Mouse (Mus musculus): Measurements from ENCODE around the gene Kpna3. TPM values are rescaled to one million over a fixed set of nuclear protein-coding genes. Genes with fewer than 3 reads are reported as not detected.
"Not testable (repeated sequence)": the region's sequence is repeated elsewhere in the genome, so short reads cannot be mapped to it uniquely, and the experiment has no call there.

The Kpna3 gene
- polyA plus RNA-seq, 1 experiment from 2014 or later, result 91.6 TPM

DNA sequence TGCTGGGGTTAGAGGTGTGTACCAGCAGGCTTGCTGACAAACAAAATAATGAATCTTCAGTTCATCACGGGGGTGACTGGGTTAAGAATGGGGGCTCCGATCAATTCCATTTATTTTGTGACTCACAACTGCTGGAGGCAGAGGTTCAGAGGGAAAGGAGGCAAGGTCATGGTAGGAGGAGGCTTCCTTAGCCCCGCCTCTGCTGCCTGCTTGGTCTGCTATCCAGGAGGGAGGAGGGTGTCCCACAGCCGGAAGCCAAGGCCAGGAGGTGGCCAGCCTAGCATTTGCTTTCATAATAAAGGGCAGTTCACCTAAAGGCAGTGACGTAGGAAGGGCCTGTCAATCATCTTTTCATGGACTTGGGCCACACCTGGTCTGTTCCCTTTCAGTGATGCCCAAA lies 95.1 kb downstream of the Kpna3 start:
- no peaks in the 10 kb centered on the region for H3K9me3 ChIP-seq (replicated peaks; ENCODE audit: control insufficient read depth, low read length)
- no peak overlapping the region for H3K9ac ChIP-seq (ENCODE audit: low read length)
- H3K4me2 ChIP-seq (ENCODE audit: low read length), result no peak overlapping the region
- DNase-seq (ENCODE audit: low spot score) (no peak), ATAC-seq (no peak)
- no peaks in the 10 kb centered on the region for H3K4me1 ChIP-seq (ENCODE audit: control insufficient read depth, insufficient read depth, low read length)
- no peaks in the 10 kb centered on the region for H3K36me3 ChIP-seq (ENCODE audit: control insufficient read depth, insufficient read depth, low read length)
- no peak overlapping the region for H3K27ac ChIP-seq (ENCODE audit: low read depth, low read length)
- H3K4me3 ChIP-seq (ENCODE audit: low read depth, low read length), result no peak overlapping the region
- WGBS, result 80% methylated on average over 5 of the region's 5 CpGs
- H3K27me3 ChIP-seq (replicated peaks; ENCODE audit: control insufficient read depth, insufficient read depth, low read length), result no peaks in the 10 kb centered on the region

DNA sequence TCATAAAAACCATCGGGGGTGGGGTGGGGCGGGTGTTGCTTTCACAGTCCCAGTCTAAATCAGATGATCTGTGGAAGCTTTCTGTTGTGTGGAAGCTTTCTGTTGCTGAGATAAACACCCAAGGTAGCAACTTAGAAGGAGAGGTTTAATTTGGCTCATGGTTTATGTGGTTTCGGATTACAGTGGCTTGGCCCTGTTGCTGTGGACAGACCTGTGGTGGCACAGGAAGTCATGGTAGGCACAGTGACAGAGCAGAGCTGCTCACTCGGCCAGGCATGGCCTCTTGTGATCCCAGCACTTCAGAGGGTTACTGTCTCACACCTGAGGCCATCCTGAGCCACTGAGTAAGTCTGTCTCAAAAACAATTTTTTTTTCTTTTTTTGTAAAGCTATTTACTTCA lies 100.3 kb downstream of the Kpna3 start:
- no peak overlapping the region for H3K9ac ChIP-seq (ENCODE audit: low read length)
- H3K27ac ChIP-seq (ENCODE audit: low read depth, low read length), result no peak overlapping the region
- H3K4me2 ChIP-seq (ENCODE audit: low read length), result no peak overlapping the region
- H3K4me1 ChIP-seq (ENCODE audit: control insufficient read depth, insufficient read depth, low read length), result no peaks in the 10 kb centered on the region
- H3K9me3 ChIP-seq (replicated peaks; ENCODE audit: control insufficient read depth, low read length), result no peaks in the 10 kb centered on the region
- no peaks in the 10 kb centered on the region for H3K36me3 ChIP-seq (ENCODE audit: control insufficient read depth, insufficient read depth, low read length)
- ATAC-seq (no peak), DNase-seq (ENCODE audit: low spot score) (no peak)
- no peak overlapping the region for H3K4me3 ChIP-seq (ENCODE audit: low read depth, low read length)
- no peaks in the 10 kb centered on the region for H3K27me3 ChIP-seq (replicated peaks; ENCODE audit: control insufficient read depth, insufficient read depth, low read length)
- 85% methylated on average over 4 of the region's 4 CpGs for WGBS

DNA sequence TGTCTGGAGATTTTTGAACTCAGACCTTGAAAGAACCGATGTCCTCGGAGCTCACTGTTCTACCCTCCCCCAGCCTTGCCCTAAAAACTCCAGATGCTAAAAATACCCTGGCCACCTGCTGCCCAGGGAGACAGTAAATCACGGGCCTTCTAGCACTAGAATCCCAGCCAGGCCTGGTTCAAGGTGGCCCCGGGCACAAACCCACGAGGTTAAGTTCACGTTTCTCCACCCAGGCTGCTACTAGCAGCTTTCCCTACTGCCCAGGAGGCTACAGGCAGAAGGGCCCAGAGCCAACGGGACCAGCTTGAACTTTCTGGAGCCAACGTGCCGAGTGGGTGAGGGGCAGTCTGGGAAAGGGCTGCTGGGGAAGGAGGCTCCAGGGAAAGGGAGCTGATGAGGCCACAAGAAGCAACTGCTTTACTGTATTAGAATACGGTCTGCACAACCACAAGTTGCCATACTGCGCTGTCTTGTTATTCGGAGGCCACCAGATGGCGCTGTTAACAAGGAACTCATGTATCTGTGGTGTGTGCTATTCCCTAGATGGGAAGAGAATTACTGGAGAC lies 108.6 kb downstream of the Kpna3 start:
- peak overlapping the region; percentile 85 for H3K27ac ChIP-seq (ENCODE audit: low read depth, low read length)
- WGBS, result 8% methylated on average over 13 of the region's 13 CpGs
- DNase-seq (ENCODE audit: low spot score) (peak; percentile 95), ATAC-seq (peak; percentile 78)
- peaks cover 12% of the 10 kb centered on the region for H3K4me1 ChIP-seq (ENCODE audit: control insufficient read depth, insufficient read depth, low read length)
- H3K4me3 ChIP-seq (ENCODE audit: low read depth, low read length), result no peak overlapping the region
- no peaks in the 10 kb centered on the region for H3K27me3 ChIP-seq (replicated peaks; ENCODE audit: control insufficient read depth, insufficient read depth, low read length)
- peak overlapping the region; percentile 29 for H3K4me2 ChIP-seq (ENCODE audit: low read length)
- no peak overlapping the region for H3K9ac ChIP-seq (ENCODE audit: low read length)
- H3K9me3 ChIP-seq (replicated peaks; ENCODE audit: control insufficient read depth, low read length), result no peaks in the 10 kb centered on the region
- no peaks in the 10 kb centered on the region for H3K36me3 ChIP-seq (ENCODE audit: control insufficient read depth, insufficient read depth, low read length)

DNA sequence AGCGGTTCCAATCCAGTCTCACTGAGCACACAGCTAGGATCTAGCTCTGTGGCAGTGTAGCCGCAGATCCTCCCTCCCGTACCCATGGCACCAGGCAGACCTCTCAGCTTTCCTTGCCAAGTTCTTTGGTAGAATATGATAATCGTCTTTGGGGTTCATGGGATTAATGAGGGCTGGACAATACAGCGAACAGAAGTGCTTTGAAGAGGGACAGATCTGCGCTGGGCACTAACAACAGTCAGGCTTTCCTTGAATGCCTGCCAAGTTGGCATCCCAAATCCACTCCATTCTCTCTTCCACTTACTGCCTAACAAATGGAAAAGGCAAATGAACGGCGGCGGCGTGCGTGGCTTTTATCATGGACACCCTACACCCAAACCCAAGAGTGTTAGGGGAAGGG lies 109.1 kb downstream of the Kpna3 start:
- no peaks in the 10 kb centered on the region for H3K36me3 ChIP-seq (ENCODE audit: control insufficient read depth, insufficient read depth, low read length)
- WGBS, result 10% methylated on average over 11 of the region's 11 CpGs
- H3K9ac ChIP-seq (ENCODE audit: low read length), result no peak overlapping the region
- peak overlapping the region; percentile 29 for H3K4me2 ChIP-seq (ENCODE audit: low read length)
- peak overlapping the region; percentile 85 for H3K27ac ChIP-seq (ENCODE audit: low read depth, low read length)
- peak; percentile 91 for DNase-seq (ENCODE audit: low spot score)
- H3K4me3 ChIP-seq (ENCODE audit: low read depth, low read length), result no peak overlapping the region
- H3K4me1 ChIP-seq (ENCODE audit: control insufficient read depth, insufficient read depth, low read length), result peaks cover 12% of the 10 kb centered on the region
- H3K9me3 ChIP-seq (replicated peaks; ENCODE audit: control insufficient read depth, low read length), result no peaks in the 10 kb centered on the region
- peak; percentile 71 for ATAC-seq
- no peaks in the 10 kb centered on the region for H3K27me3 ChIP-seq (replicated peaks; ENCODE audit: control insufficient read depth, insufficient read depth, low read length)

DNA sequence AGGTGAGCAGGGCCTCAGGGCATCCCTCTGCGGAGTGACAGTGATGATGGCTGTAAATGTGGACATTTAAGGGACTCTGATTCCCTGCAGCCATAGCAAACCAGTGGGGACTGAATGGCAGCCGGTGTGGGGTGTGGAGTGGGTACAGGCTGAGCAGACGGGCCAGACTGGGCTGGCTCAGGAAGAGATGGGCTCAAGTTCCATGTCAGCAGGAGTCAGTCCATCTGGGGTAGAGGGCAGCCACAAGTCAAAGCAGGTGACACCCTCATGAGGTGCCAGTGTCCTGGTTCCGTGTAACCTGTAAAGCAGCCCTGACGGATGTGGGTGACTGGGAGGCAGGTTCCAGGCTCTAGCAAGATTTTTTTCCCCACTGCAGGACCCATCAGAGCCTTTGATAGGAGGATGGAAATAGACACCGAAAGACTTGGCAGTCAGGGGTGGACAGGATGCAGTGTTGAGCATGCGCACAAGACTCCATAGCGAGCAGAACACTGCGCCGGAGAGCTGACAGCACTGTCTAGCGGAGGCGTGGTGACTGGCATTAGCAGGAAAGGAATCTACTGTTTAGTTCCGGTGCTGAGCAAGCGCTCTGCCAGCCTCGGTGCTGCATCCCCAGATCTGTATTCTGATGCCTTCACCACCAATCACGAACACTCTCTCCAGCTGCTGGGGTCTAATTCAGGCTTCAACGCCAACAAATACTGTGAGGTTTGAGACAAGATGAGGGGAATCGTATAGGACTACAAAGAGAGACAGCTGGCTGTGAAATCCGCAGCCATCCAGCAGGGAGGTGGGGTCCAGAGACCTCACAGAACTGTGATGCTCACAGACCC lies 111.8 kb downstream of the Kpna3 start:
- H3K9ac ChIP-seq (ENCODE audit: low read length), result peak overlapping the region; percentile 38

DNA sequence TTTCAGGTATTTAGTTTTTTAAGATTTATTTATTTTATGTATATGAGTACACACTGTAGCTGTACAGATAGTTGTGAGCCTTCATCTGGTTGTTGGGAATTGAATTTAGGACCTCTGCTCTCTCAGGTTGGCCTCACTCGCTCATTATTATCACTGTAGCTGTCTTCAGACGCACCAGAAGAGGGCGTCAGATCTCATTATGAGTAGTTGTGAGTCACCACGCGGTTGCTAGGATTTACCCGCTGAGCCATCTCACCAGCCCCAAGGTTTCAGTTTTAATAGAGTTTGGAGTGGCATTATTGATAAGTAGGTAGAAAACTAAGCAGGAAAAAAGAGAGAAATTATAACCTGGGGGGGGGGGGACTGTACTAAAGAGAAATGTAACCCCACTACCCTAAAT lies 112.7 kb downstream of the Kpna3 start:
- H3K36me3 ChIP-seq (ENCODE audit: control insufficient read depth, insufficient read depth, low read length); ATAC-seq; H3K27me3 ChIP-seq (replicated peaks; ENCODE audit: control insufficient read depth, insufficient read depth, low read length); DNase-seq (ENCODE audit: low spot score); H3K4me2 ChIP-seq (ENCODE audit: low read length); H3K4me3 ChIP-seq (ENCODE audit: low read depth, low read length); H3K9me3 ChIP-seq (replicated peaks; ENCODE audit: control insufficient read depth, low read length); H3K9ac ChIP-seq (ENCODE audit: low read length); H3K27ac ChIP-seq (ENCODE audit: low read depth, low read length): not testable (repeated sequence)
- whole genome bisulfite sequencing, result 19% methylated on average over 6 of the region's 6 CpGs
- peaks cover 12% of the 10 kb centered on the region for H3K4me1 ChIP-seq (ENCODE audit: control insufficient read depth, insufficient read depth, low read length)

More for the DNA sequence above, 111.8 kb downstream of the Kpna3 start:
- 31% methylated on average over 19 of the region's 19 CpGs for WGBS
- no peaks in the 10 kb centered on the region for H3K27me3 ChIP-seq (replicated peaks; ENCODE audit: control insufficient read depth, insufficient read depth, low read length)
- peak overlapping the region; percentile 16 for H3K4me3 ChIP-seq (ENCODE audit: low read depth, low read length)
- ATAC-seq, result peak; percentile 74
- H3K4me2 ChIP-seq (ENCODE audit: low read length), result peak overlapping the region; percentile 47
- H3K36me3 ChIP-seq (ENCODE audit: control insufficient read depth, insufficient read depth, low read length), result no peaks in the 10 kb centered on the region
- H3K9me3 ChIP-seq (replicated peaks; ENCODE audit: control insufficient read depth, low read length), result 0 out of 2 replicates have a peak, but pooled peaks cover under 1% of the 10 kb centered on the region
- DNase-seq (ENCODE audit: low spot score), result peak; percentile 93
- peak overlapping the region; percentile 83 for H3K27ac ChIP-seq (ENCODE audit: low read depth, low read length)
- peaks cover 12% of the 10 kb centered on the region for H3K4me1 ChIP-seq (ENCODE audit: control insufficient read depth, insufficient read depth, low read length)

DNA sequence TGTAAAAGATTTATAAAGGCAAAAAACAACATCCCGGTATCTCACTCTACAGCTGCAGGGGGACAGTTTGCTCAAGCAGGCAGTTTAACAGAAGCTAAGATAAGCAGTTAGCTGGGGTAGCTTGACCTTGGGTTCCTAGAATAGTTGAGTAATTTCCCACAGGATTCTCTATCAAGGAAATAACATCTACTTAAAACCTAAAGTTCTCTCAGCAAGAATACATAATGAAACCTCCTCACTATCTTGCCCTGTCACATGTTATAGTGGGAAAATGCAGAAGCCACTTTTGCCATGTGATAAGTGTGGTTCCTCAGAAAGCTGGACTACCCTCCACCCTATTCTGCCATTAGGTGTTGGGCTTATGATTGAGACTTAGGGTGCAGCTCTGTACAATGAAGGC lies 116.9 kb downstream of the Kpna3 start:
- H3K27ac ChIP-seq (ENCODE audit: low read depth, low read length), result no peak overlapping the region
- no peaks in the 10 kb centered on the region for H3K27me3 ChIP-seq (replicated peaks; ENCODE audit: control insufficient read depth, insufficient read depth, low read length)
- 90% methylated on average over 1 of the region's 1 CpGs for WGBS
- no peak overlapping the region for H3K4me2 ChIP-seq (ENCODE audit: low read length)
- H3K36me3 ChIP-seq (ENCODE audit: control insufficient read depth, insufficient read depth, low read length), result no peaks in the 10 kb centered on the region
- DNase-seq (ENCODE audit: low spot score) (no peak), ATAC-seq (no peak)
- no peak overlapping the region for H3K9ac ChIP-seq (ENCODE audit: low read length)
- 0 out of 2 replicates have a peak, but pooled peaks cover 2% of the 10 kb centered on the region for H3K9me3 ChIP-seq (replicated peaks; ENCODE audit: control insufficient read depth, low read length)
- no peaks in the 10 kb centered on the region for H3K4me1 ChIP-seq (ENCODE audit: control insufficient read depth, insufficient read depth, low read length)
- H3K4me3 ChIP-seq (ENCODE audit: low read depth, low read length), result no peak overlapping the region

DNA sequence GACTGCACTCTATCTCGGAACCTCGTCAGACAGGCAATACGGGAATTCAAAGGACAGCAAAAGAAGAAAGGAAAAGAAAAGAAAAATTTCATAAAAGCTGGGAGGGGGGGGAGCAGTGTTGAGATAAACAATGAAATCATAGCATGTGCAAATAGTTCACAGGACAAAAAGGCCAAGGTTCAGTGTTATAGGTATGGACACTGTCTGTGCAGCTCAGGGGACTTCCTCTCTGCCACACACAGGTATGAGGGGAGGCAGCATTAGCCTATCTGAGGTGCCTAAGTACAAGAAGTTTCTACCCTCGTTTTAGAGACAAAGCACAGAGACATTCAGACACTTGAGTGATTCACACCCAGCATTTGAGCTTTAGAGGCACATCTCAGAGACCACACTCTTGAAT lies 118.5 kb downstream of the Kpna3 start:
- 82% methylated on average over 4 of the region's 4 CpGs for WGBS
- ATAC-seq, result no peak
- no peaks in the 10 kb centered on the region for H3K36me3 ChIP-seq (ENCODE audit: control insufficient read depth, insufficient read depth, low read length)

DNA sequence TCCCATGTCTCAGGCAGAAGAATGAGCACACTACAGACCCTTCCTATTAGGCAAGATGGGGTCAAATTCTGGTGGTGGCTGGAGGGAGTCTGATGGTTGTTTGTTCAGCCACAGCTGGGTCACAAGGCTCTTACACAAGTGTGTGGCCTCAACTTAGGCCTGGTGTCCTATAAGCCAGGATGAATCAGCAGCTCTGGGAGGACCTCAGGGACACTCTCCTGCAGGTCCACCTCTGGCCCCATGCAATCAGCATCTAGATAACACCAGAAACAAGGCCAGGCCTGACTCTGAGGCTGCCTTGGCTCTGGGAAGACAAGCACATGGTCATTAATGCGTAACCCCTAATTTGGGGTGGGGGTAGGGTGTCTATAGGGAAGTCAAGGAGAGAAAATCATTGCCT lies 118.9 kb downstream of the Kpna3 start:
- H3K36me3 ChIP-seq (ENCODE audit: control insufficient read depth, insufficient read depth, low read length), result no peaks in the 10 kb centered on the region
- ATAC-seq (no peak), DNase-seq (ENCODE audit: low spot score) (no peak)
- H3K4me1 ChIP-seq (ENCODE audit: control insufficient read depth, insufficient read depth, low read length), result no peaks in the 10 kb centered on the region
- no peak overlapping the region for H3K4me2 ChIP-seq (ENCODE audit: low read length)
- no peak overlapping the region for H3K27ac ChIP-seq (ENCODE audit: low read depth, low read length)
- 0 out of 2 replicates have a peak, but pooled peaks cover 2% of the 10 kb centered on the region for H3K9me3 ChIP-seq (replicated peaks; ENCODE audit: control insufficient read depth, low read length)
- no peak overlapping the region for H3K4me3 ChIP-seq (ENCODE audit: low read depth, low read length)
- H3K9ac ChIP-seq (ENCODE audit: low read length), result no peak overlapping the region
- H3K27me3 ChIP-seq (replicated peaks; ENCODE audit: control insufficient read depth, insufficient read depth, low read length), result no peaks in the 10 kb centered on the region
- 88% methylated on average over 1 of the region's 1 CpGs for WGBS

More for the DNA sequence above, 118.5 kb downstream of the Kpna3 start:
- no peak for DNase-seq (ENCODE audit: low spot score)
- H3K9ac ChIP-seq (ENCODE audit: low read length), result no peak overlapping the region
- H3K4me1 ChIP-seq (ENCODE audit: control insufficient read depth, insufficient read depth, low read length), result no peaks in the 10 kb centered on the region
- no peaks in the 10 kb centered on the region for H3K27me3 ChIP-seq (replicated peaks; ENCODE audit: control insufficient read depth, insufficient read depth, low read length)
- 0 out of 2 replicates have a peak, but pooled peaks cover 2% of the 10 kb centered on the region for H3K9me3 ChIP-seq (replicated peaks; ENCODE audit: control insufficient read depth, low read length)
- H3K27ac ChIP-seq (ENCODE audit: low read depth, low read length), result no peak overlapping the region
- no peak overlapping the region for H3K4me3 ChIP-seq (ENCODE audit: low read depth, low read length)
- H3K4me2 ChIP-seq (ENCODE audit: low read length), result no peak overlapping the region
